ENCODE assay signal across 21 mouse cellular contexts in the genomic region with DNA sequence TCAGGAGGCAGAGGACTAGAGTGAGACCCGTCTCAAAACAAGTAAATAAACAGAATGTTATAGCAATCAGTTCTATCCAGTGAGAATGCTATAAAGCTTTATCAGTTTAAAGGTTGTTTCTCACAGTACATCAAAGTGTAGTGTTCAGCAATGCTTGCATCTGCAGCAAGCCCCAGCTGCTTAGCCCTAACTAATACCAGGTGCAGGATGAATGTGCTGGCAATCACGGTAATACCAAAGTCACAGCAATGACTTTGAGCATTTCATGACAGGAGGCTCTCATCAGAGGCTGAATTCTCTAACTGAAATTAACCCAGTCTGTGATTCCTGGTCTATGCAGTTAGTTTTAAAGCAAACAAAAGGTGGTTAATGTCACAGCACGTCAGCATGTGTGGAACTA. TPM values are rescaled to one million over a fixed set of nuclear protein-coding genes. Genes with fewer than 3 reads are reported as not detected.
DNase-seq lines count a peak whose midpoint lies in the region; ATAC-seq and TF ChIP-seq lines count a peak whose summit lies in the region.
"Had no signal": no experiment of that assay in that cellular context is flagged by ENCODE, and none has a peak within 500 bp of the region (broad histone marks: within the 10 kb centered on the region; RNA-seq: fewer than 3 reads in every experiment).

No protein-coding gene starts in this region.

- WGBS in embryonic facial prominence, embryonic 11.5 days = 43% methylated on average over 3 of the region's 3 CpGs
- 43% methylated on average over 3 of the region's 3 CpGs for WGBS in limb, embryonic 10.5 days
- 73% methylated on average over 3 of the region's 3 CpGs for WGBS in midbrain, embryonic 15.5 days

- no peak for ATAC-seq in embryonic facial prominence, embryonic 11.5 days (replicated peaks; ENCODE audit: insufficient number of reproducible peaks, low FRiP score, low TSS enrichment, low read depth)
- no peak for ATAC-seq in midbrain, embryonic 15.5 days (replicated peaks)
- ATAC-seq: forebrain, postnatal 0 days; intestine, embryonic 15.5 days had no signal

- H3K4me3 ChIP-seq in MEL (ENCODE audit: control insufficient read depth in 1 of 2, insufficient read depth in 1 of 2, low read depth in 2 of 2, low read length in 2 of 2) = no peak overlapping the region
- no peak overlapping the region for H3K4me3 ChIP-seq in embryonic facial prominence, embryonic 11.5 days (ENCODE audit: low read depth, low read length)
- no peak overlapping the region for H3K4me3 ChIP-seq in limb, embryonic 10.5 days
- no peak overlapping the region for H3K4me3 ChIP-seq in midbrain, embryonic 15.5 days
- H3K4me3 ChIP-seq: hindbrain, embryonic 15.5 days; intestine, embryonic 15.5 days; liver, embryonic 15.5 days; lung, embryonic 15.5 days; neural tube, embryonic 12.5 days had no signal

- H3K4me2 ChIP-seq in embryonic facial prominence, embryonic 11.5 days (ENCODE audit: low read depth, low read length) = no peak overlapping the region
- H3K4me2 ChIP-seq in midbrain, embryonic 15.5 days = no peak overlapping the region
- H3K4me2 ChIP-seq: hindbrain, embryonic 15.5 days; intestine, embryonic 15.5 days; liver, embryonic 15.5 days; lung, embryonic 15.5 days; neural tube, embryonic 12.5 days had no signal

- no peak overlapping the region for H3K27ac ChIP-seq in MEL (ENCODE audit: control insufficient read depth, low read depth, low read length)
- no peak overlapping the region for H3K27ac ChIP-seq in embryonic facial prominence, embryonic 11.5 days (replicated peaks; ENCODE audit: low read depth, low read length)
- H3K27ac ChIP-seq in limb, embryonic 10.5 days = no peak overlapping the region
- no peak overlapping the region for H3K27ac ChIP-seq in midbrain, embryonic 15.5 days
- H3K27ac ChIP-seq: hindbrain, embryonic 15.5 days; intestine, embryonic 15.5 days; liver, embryonic 15.5 days; lung, embryonic 15.5 days; neural tube, embryonic 12.5 days had no signal

- peaks cover 6 to 16% of the 10 kb centered on the region in 2 experiments for H3K36me3 ChIP-seq in MEL (ENCODE audit: control insufficient read depth in 1 of 2, insufficient read depth in 2 of 2, low read length in 2 of 2)
- peaks cover 9% of the 10 kb centered on the region for H3K36me3 ChIP-seq in embryonic facial prominence, embryonic 11.5 days (replicated peaks; ENCODE audit: control insufficient read depth, insufficient read depth, low read depth, low read length)
- peaks cover 76% of the 10 kb centered on the region for H3K36me3 ChIP-seq in limb, embryonic 10.5 days
- H3K36me3 ChIP-seq in midbrain, embryonic 15.5 days (replicated peaks) = peaks cover 30% of the 10 kb centered on the region

- TF ChIP-seq EP300 in MEL (IDR thresholded peaks at IDR 0.05; ENCODE audit: low read depth in 1 of 2, low read length in 2 of 2) = no peak

- H3K9ac ChIP-seq in MEL (ENCODE audit: control insufficient read depth, low read depth, low read length, poor library complexity, severe bottlenecking) = no peak overlapping the region
- no peak overlapping the region for H3K9ac ChIP-seq in embryonic facial prominence, embryonic 11.5 days (replicated peaks; ENCODE audit: low read length)
- H3K9ac ChIP-seq in midbrain, embryonic 15.5 days = no peak overlapping the region
- H3K9ac ChIP-seq: forebrain, postnatal 0 days; hindbrain, embryonic 15.5 days; intestine, embryonic 15.5 days; liver, embryonic 15.5 days; lung, embryonic 15.5 days; neural tube, embryonic 12.5 days had no signal

- no peak for TF ChIP-seq RAD21 in MEL (IDR thresholded peaks at IDR 0.05; ENCODE audit: low read depth, low read length)

- DNase-seq in 3T3-L1 (ENCODE audit: low read depth, low spot score) (peak; percentile 60), MEL (ENCODE audit: low read depth, low spot score) (no peak)
- peak; percentile 74 for DNase-seq in embryonic facial prominence, embryonic 11.5 days (ENCODE audit: low spot score)
- DNase-seq in limb, embryonic 10.5 days (ENCODE audit: low spot score) = peak; percentile 37
- no peak for DNase-seq in kidney, postnatal 10 days
- no peak for DNase-seq in right cerebral cortex, postnatal 25 days
- DNase-seq: adrenal gland, postnatal 25 days; cerebellum, adult 9-10 months; forebrain, postnatal 0 days; gastrocnemius, postnatal 25 days; heart, postnatal 4 days; kidney, adult 9 months; liver; lung, postnatal 4 days; midbrain, embryonic 14.5 days had no signal

- no peaks in the 10 kb centered on the region for H3K27me3 ChIP-seq in MEL (ENCODE audit: control insufficient read depth in 1 of 2, insufficient read depth in 2 of 2, low read length in 2 of 2)
- no peaks in the 10 kb centered on the region for H3K27me3 ChIP-seq in embryonic facial prominence, embryonic 11.5 days (ENCODE audit: control insufficient read depth, insufficient read depth, low read length)
- H3K27me3 ChIP-seq in limb, embryonic 10.5 days (ENCODE audit: low read depth, poor library complexity, severe bottlenecking) = no peaks in the 10 kb centered on the region
- H3K27me3 ChIP-seq in midbrain, embryonic 15.5 days (replicated peaks) = no peaks in the 10 kb centered on the region
- H3K27me3 ChIP-seq: hindbrain, embryonic 15.5 days; intestine, embryonic 15.5 days; liver, embryonic 15.5 days; lung, embryonic 15.5 days; neural tube, embryonic 12.5 days had no signal

- peaks cover 0 to 8% of the 10 kb centered on the region in 2 experiments; a peak in 3 of 4 replicates for H3K4me1 ChIP-seq in MEL (ENCODE audit: control insufficient read depth in 1 of 2, insufficient read depth in 2 of 2, low read length in 2 of 2)
- peaks cover 6% of the 10 kb centered on the region for H3K4me1 ChIP-seq in embryonic facial prominence, embryonic 11.5 days (ENCODE audit: control insufficient read depth, insufficient read depth, low read length)
- peaks cover 30% of the 10 kb centered on the region for H3K4me1 ChIP-seq in limb, embryonic 10.5 days
- H3K4me1 ChIP-seq in midbrain, embryonic 15.5 days = peaks cover 35% of the 10 kb centered on the region

- H3K9me3 ChIP-seq in MEL (replicated peaks; ENCODE audit: insufficient read depth, low read length) = no peaks in the 10 kb centered on the region
- H3K9me3 ChIP-seq in embryonic facial prominence, embryonic 11.5 days (replicated peaks; ENCODE audit: control insufficient read depth, low read length) = no peaks in the 10 kb centered on the region
- H3K9me3 ChIP-seq in limb, embryonic 10.5 days (replicated peaks) = 0 out of 2 replicates have a peak, but pooled peaks cover 1% of the 10 kb centered on the region
- H3K9me3 ChIP-seq in midbrain, embryonic 15.5 days = no peaks in the 10 kb centered on the region
- H3K9me3 ChIP-seq: hindbrain, embryonic 15.5 days; intestine, embryonic 15.5 days; liver, embryonic 15.5 days; lung, embryonic 15.5 days had no signal

- H3K79me2 ChIP-seq in MEL (ENCODE audit: control insufficient read depth, insufficient read depth, low read length, poor library complexity) = peaks cover 36% of the 10 kb centered on the region

- TF ChIP-seq CTCF in MEL (IDR thresholded peaks at IDR 0.05 in 2 of 3, conservative IDR thresholded peaks at IDR 0.05 in 1 of 3; ENCODE audit: control insufficient read depth in 1 of 3, insufficient read depth in 1 of 3, low read depth in 2 of 3, low read length in 3 of 3, poor library complexity in 1 of 3, severe bottlenecking in 1 of 3) = no peak

- no peak for TF ChIP-seq POLR2A in MEL (IDR thresholded peaks at IDR 0.05; ENCODE audit: control insufficient read depth in 1 of 2, insufficient read depth in 1 of 2, low read depth in 1 of 2, low read length in 2 of 2, poor library complexity in 1 of 2)

RNA-seq across cellular contexts. Expression of a gene that starts 4.9 kb away (rescaled TPM):
- total RNA-seq in MEL (2012; rRNA removed) = 14.4 and 16.9 TPM in 2 replicates
- polyA plus RNA-seq in MEL (2012; ENCODE audit: insufficient read depth in 1 of 2, insufficient read length in 2 of 2, low read depth in 1 of 2, low replicate concordance in 2 of 2, missing spikeins in 1 of 2) = 1 to 10 TPM in 1 of 2 experiments, not detected in 1; 9.5 TPM
- polyA plus RNA-seq in embryonic facial prominence, embryonic 11.5 days (2014; fragmentation: Nextera tagmentation; extraction: Ambion mirVana) = 5.7 and 6.8 TPM in 2 replicates
- polyA plus RNA-seq in limb, embryonic 10.5 days (2016; fragmentation: Nextera tagmentation; extraction: Ambion mirVana) = 8.7 and 9.2 TPM in 2 replicates
- polyA plus RNA-seq in midbrain, embryonic 15.5 days (2015; fragmentation: Nextera tagmentation; extraction: Ambion mirVana) = 15.5 and 16.3 TPM in 2 replicates

RNA-seq across cellular contexts. Expression of a gene that starts 5.1 kb away (rescaled TPM):
- 23.2 and 27.2 TPM in 2 replicates for total RNA-seq in MEL (2012; rRNA removed)
- polyA plus RNA-seq in MEL (2012; ENCODE audit: insufficient read depth in 1 of 2, insufficient read length in 2 of 2, low read depth in 1 of 2, low replicate concordance in 2 of 2, missing spikeins in 1 of 2) = 10 to 100 TPM in 1 of 2 experiments, not detected in 1; 31.8 TPM
- polyA plus RNA-seq in embryonic facial prominence, embryonic 11.5 days (2014; fragmentation: Nextera tagmentation; extraction: Ambion mirVana) = 9.4 and 9.8 TPM in 2 replicates
- 9.3 and 10.4 TPM in 2 replicates for polyA plus RNA-seq in limb, embryonic 10.5 days (2016; fragmentation: Nextera tagmentation; extraction: Ambion mirVana)
- polyA plus RNA-seq in midbrain, embryonic 15.5 days (2015; fragmentation: Nextera tagmentation; extraction: Ambion mirVana) = 10.4 and 10.7 TPM in 2 replicates

RNA-seq across cellular contexts. Expression of a gene that starts 29.7 kb away (rescaled TPM):
- total RNA-seq in MEL (2012; rRNA removed) = 57.5 and 64.0 TPM in 2 replicates
- polyA plus RNA-seq in MEL (2012; ENCODE audit: insufficient read depth in 1 of 2, insufficient read length in 2 of 2, low read depth in 1 of 2, low replicate concordance in 2 of 2, missing spikeins in 1 of 2) = 10 to 100 TPM; 54.8 to 68.9 TPM
- polyA plus RNA-seq in embryonic facial prominence, embryonic 11.5 days (2014; fragmentation: Nextera tagmentation; extraction: Ambion mirVana) = 50.9 and 51.9 TPM in 2 replicates
- polyA plus RNA-seq in limb, embryonic 10.5 days (2016; fragmentation: Nextera tagmentation; extraction: Ambion mirVana) = 71.0 and 82.9 TPM in 2 replicates
- polyA plus RNA-seq in midbrain, embryonic 15.5 days (2015; fragmentation: Nextera tagmentation; extraction: Ambion mirVana) = 27.4 and 28.3 TPM in 2 replicates

RNA-seq across cellular contexts. Expression of a gene that starts 29.8 kb away (rescaled TPM):
- 74.3 and 86.8 TPM in 2 replicates for total RNA-seq in MEL (2012; rRNA removed)
- 100 to 1,000 TPM; 117 to 637 TPM for polyA plus RNA-seq in MEL (2012; ENCODE audit: insufficient read depth in 1 of 2, insufficient read length in 2 of 2, low read depth in 1 of 2, low replicate concordance in 2 of 2, missing spikeins in 1 of 2)
- 117 and 123 TPM in 2 replicates for polyA plus RNA-seq in embryonic facial prominence, embryonic 11.5 days (2014; fragmentation: Nextera tagmentation; extraction: Ambion mirVana)
- polyA plus RNA-seq in limb, embryonic 10.5 days (2016; fragmentation: Nextera tagmentation; extraction: Ambion mirVana) = 133 and 142 TPM in 2 replicates
- polyA plus RNA-seq in midbrain, embryonic 15.5 days (2015; fragmentation: Nextera tagmentation; extraction: Ambion mirVana) = 77.5 and 83.9 TPM in 2 replicates

RNA-seq across cellular contexts. Expression of a gene that starts 56.5 kb away (rescaled TPM):
- total RNA-seq in MEL (2012; rRNA removed) = 42.9 and 47.1 TPM in 2 replicates
- 10 to 100 TPM in 1 of 2 experiments, not detected in 1; 55.0 TPM for polyA plus RNA-seq in MEL (2012; ENCODE audit: insufficient read depth in 1 of 2, insufficient read length in 2 of 2, low read depth in 1 of 2, low replicate concordance in 2 of 2, missing spikeins in 1 of 2)
- 17.3 and 17.8 TPM in 2 replicates for polyA plus RNA-seq in embryonic facial prominence, embryonic 11.5 days (2014; fragmentation: Nextera tagmentation; extraction: Ambion mirVana)
- 9.9 and 10.1 TPM in 2 replicates for polyA plus RNA-seq in limb, embryonic 10.5 days (2016; fragmentation: Nextera tagmentation; extraction: Ambion mirVana)
- 17.8 and 18.1 TPM in 2 replicates for polyA plus RNA-seq in midbrain, embryonic 15.5 days (2015; fragmentation: Nextera tagmentation; extraction: Ambion mirVana)

Comparison
In these comparisons a context has a peak if more than half of its experiments do, and no peak if none do; other contexts are left out.
1. DNase-seq: peak in 3T3-L1 (single experiment), embryonic facial prominence, embryonic 11.5 days (single experiment) and limb, embryonic 10.5 days (single experiment); none in MEL (single experiment), kidney, postnatal 10 days (single experiment) and right cerebral cortex, postnatal 25 days (single experiment).